Mouse (Mus musculus) liver, embryonic 14.5 days (tissue): Measurements from ENCODE around the gene 4930523C07Rik. TPM values are rescaled to one million over a fixed set of nuclear protein-coding genes. Genes with fewer than 3 reads are reported as not detected.

Source experiments
- ATAC-seq: fragments of 200-750 bp; cut with Nextera tagmentation; 2 replicates; pipeline ENCODE4 v1.8.0; 2017; ENCODE audit warnings: moderate number of reproducible peaks, mild to moderate bottlenecking, moderate library complexity; ENCODE audit not compliant: insufficient read depth
- DNase-seq, 3 experiments: peaks; one replicate each; pipeline ENCODE4 v3.0.0-alpha.2; 2012 to 2013; ENCODE audit warnings: low read depth in 3 of 3, low spot score in 3 of 3
- H3K27ac ChIP-seq: fragments of 300-500 bp; sonication (generic); 2 replicates; pipeline ENCODE4 v1.5.1; 2014; ENCODE audit warnings: moderate library complexity, mild to moderate bottlenecking, control low read depth, inconsistent platforms
- H3K27me3 ChIP-seq: fragments of 300-500 bp; sonication (generic); 2 replicates; pipeline ENCODE4 v1.6.1; 2014; ENCODE audit warnings: mild to moderate bottlenecking, low read length, moderate library complexity; ENCODE audit not compliant: control insufficient read depth, insufficient read depth
- H3K36me3 ChIP-seq: fragments of 300-500 bp; sonication (generic); replicated peaks from 2 replicates; pipeline ENCODE4 v1.6.1; 2014; ENCODE audit warnings: low read depth; ENCODE audit not compliant: control insufficient read depth, insufficient read depth
- H3K4me1 ChIP-seq, 2 experiments: fragments of 200-500 bp in 1 of 2; fragments of 300-500 bp in 1 of 2; sonication (generic) in 1 of 2; replicated peaks; 2 replicates each; pipeline ENCODE4 v1.6.1; 2012 to 2014; ENCODE audit warnings: antibody characterized with exemption in 1 of 2, inconsistent platforms in 1 of 2, low read length in 1 of 2; ENCODE audit not compliant: control insufficient read depth in 2 of 2, insufficient read depth in 2 of 2
- H3K4me2 ChIP-seq: fragments of 300-500 bp; sonication (generic); 2 replicates; pipeline ENCODE4 v1.6.1; 2014; ENCODE audit warnings: low read depth, mild to moderate bottlenecking, control low read depth, moderate library complexity
- H3K4me3 ChIP-seq, 2 experiments: fragments of 200-500 bp in 1 of 2; fragments of 300-500 bp in 1 of 2; sonication (generic) in 1 of 2; 2 replicates each; pipeline ENCODE4 v1.5.1; 2012 to 2014; ENCODE audit warnings: low read depth in 2 of 2, low read length in 2 of 2, mild to moderate bottlenecking in 2 of 2, control low read depth in 1 of 2, inconsistent platforms in 1 of 2, moderate library complexity in 1 of 2; ENCODE audit not compliant: insufficient read depth in 1 of 2
- H3K9ac ChIP-seq: fragments of 300-500 bp; sonication (generic); replicated peaks from 2 replicates; pipeline ENCODE4 v1.6.1; 2014; ENCODE audit warnings: mild to moderate bottlenecking, control low read depth, moderate library complexity
- H3K9me3 ChIP-seq: fragments of 300-500 bp; sonication (generic); 2 replicates; pipeline ENCODE4 v1.6.1; 2016; ENCODE audit warnings: low read length, mixed read lengths; ENCODE audit not compliant: control insufficient read depth
- CTCF ChIP-seq: IDR thresholded peaks from 2 replicates; pipeline ENCODE4 v1.5.1; 2016; ENCODE audit warnings: antibody characterized with exemption, low read depth, control low read depth
- EP300 ChIP-seq: IDR thresholded peaks from 2 replicates; pipeline ENCODE4 v1.6.1; 2016; ENCODE audit warnings: antibody characterized with exemption, low read depth
- WGBS: fragments of 180-500 bp; shearing (Covaris S2); extraction: QIAGEN DNeasy Blood & Tissue Kit; methylation state at CpG from one replicate; pipeline ENCODE4 v1.1.7; 2014; ENCODE audit not compliant: insufficient replicate concordance; 5-methylcytosine and 5-hydroxymethylcytosine counted together
- polyA plus RNA-seq, 2 experiments: library from polyadenylated mRNA; depleted of rRNA in 1 of 2; stranded (reverse) in 1 of 2; unstranded in 1 of 2; fragments of >200 nt; fragmentation: Nextera tagmentation in 1 of 2; extraction: Ambion mirVana in 1 of 2; gene quantifications; 2 replicates each; pipeline versions ENCODE4 v1.2.1 to v1.2.3; 2012 to 2014

4930523C07Rik gene
- polyA plus RNA-seq, 2 experiments: 6.5 to 28.1 TPM

GRCm38 (mm10) chr1:160060542-160060941 is 16.4 kb downstream of the 4930523C07Rik start:
- H3K27ac ChIP-seq: peak overlapping the region; percentile 96
- 62% methylated on average over 6 of the region's 6 CpGs for WGBS
- peaks cover 52 to 62% of the 10 kb centered on the region in 2 experiments for H3K4me1 ChIP-seq
- no peaks in the 10 kb centered on the region for H3K27me3 ChIP-seq
- H3K4me2 ChIP-seq: peak overlapping the region; percentile 72
- DNase-seq: no peak
- no peaks in the 10 kb centered on the region; the same call in 1 of the 2 replicates for H3K36me3 ChIP-seq
- no peaks in the 10 kb centered on the region for H3K9me3 ChIP-seq
- TF ChIP-seq CTCF: no peak
- no peak for TF ChIP-seq EP300
- H3K4me3 ChIP-seq: no peak overlapping the region; a peak in 1 of 4 replicates
- peak overlapping the region; percentile 49 for H3K9ac ChIP-seq
- no peak for ATAC-seq

GRCm38 (mm10) chr1:160061321-160061720 is 17.1 kb downstream of the 4930523C07Rik start:
- Histone ChIP-seq H3K4me1 (peaks cover 52 to 62% of the 10 kb centered on the region in 2 experiments), H3K27me3 (no peaks in the 10 kb centered on the region), H3K4me3 (peak overlapping the region; percentile 27 to 30; a peak in 3 of 4 replicates), H3K9ac (peak overlapping the region; percentile 49), H3K4me2 (peak overlapping the region; percentile 72), H3K27ac (peak overlapping the region; percentile 96), H3K9me3 (no peaks in the 10 kb centered on the region), H3K36me3 (no peaks in the 10 kb centered on the region; the same call in 1 of the 2 replicates)
- TF ChIP-seq EP300 (peak; percentile 94), CTCF (no peak)
- 15% methylated on average over 5 of the region's 5 CpGs for WGBS
- ATAC-seq (peak; percentile 97), DNase-seq (peak; percentile 84 to 94 (median 84))

- Histone ChIP-seq H3K36me3 (no peaks in the 10 kb centered on the region; the same call in 1 of the 2 replicates), H3K27me3 (no peaks in the 10 kb centered on the region), H3K4me2 (peak overlapping the region; percentile 72), H3K27ac (peak overlapping the region; percentile 96), H3K9ac (0 out of 2 replicates have a peak overlapping the region, but pooled peaks have one; percentile 7), H3K4me1 (peaks cover 52 to 62% of the 10 kb centered on the region in 2 experiments), H3K4me3 (no peak overlapping the region), H3K9me3 (no peaks in the 10 kb centered on the region)
- TF ChIP-seq EP300 (peak; percentile 18; the same call in 1 of the 2 replicates), CTCF (peak; percentile 93)
- ATAC-seq: peak; percentile 56
- 33% methylated on average over 3 of the region's 3 CpGs for WGBS
- no peak for DNase-seq
Observed at GRCm38 (mm10) chr1:160061725-160062366, 17.7 kb downstream of the 4930523C07Rik start.

- H3K4me3 ChIP-seq: no peak overlapping the region
- H3K9me3 ChIP-seq: no peaks in the 10 kb centered on the region
- H3K9ac ChIP-seq: no peak overlapping the region
- no peaks in the 10 kb centered on the region for H3K36me3 ChIP-seq
- TF ChIP-seq CTCF (no peak), EP300 (peak; percentile 50)
- H3K4me1 ChIP-seq: peaks cover 39 to 44% of the 10 kb centered on the region in 2 experiments
- ATAC-seq: no peak
- no peak for DNase-seq
- no peak overlapping the region for H3K4me2 ChIP-seq
- H3K27ac ChIP-seq: no peak overlapping the region
- WGBS: 43% methylated on average over 7 of the region's 7 CpGs
- no peaks in the 10 kb centered on the region for H3K27me3 ChIP-seq
Observed at GRCm38 (mm10) chr1:160064547-160065144, 20.5 kb downstream of the 4930523C07Rik start.
